Mouse (Mus musculus) forebrain, embryonic 16.5 days (tissue): ENCODE measurements around the gene Zfp260. TPM values are rescaled to one million over a fixed set of nuclear protein-coding genes. Genes with fewer than 3 reads are reported as not detected.
A peak's percentile ranks its signal among the peaks of the same experiment; 100 is the strongest.
"Not testable (repeated sequence)": the region's sequence is repeated elsewhere in the genome, so short reads cannot be mapped to it uniquely, and the experiment has no call there.

Experiments
- ATAC-seq: fragments of 200-750 bp; cut with Nextera tagmentation; 2 replicates; pipeline ENCODE4 v1.8.0; 2017; ENCODE audit warnings: mild to moderate bottlenecking, moderate library complexity
- H3K27ac ChIP-seq: fragments of 300-500 bp; sonication (generic); 2 replicates; pipeline ENCODE4 v1.5.1; 2014; ENCODE audit warnings: low read length, control low read depth
- H3K27me3 ChIP-seq: fragments of 300-500 bp; sonication (generic); replicated peaks from 2 replicates; pipeline ENCODE4 v1.6.1; 2014; ENCODE audit warnings: low read length; ENCODE audit not compliant: control insufficient read depth, insufficient read depth
- H3K36me3 ChIP-seq: fragments of 300-500 bp; sonication (generic); 2 replicates; pipeline ENCODE4 v1.6.1; 2014; ENCODE audit not compliant: control insufficient read depth, insufficient read depth
- H3K4me1 ChIP-seq: fragments of 300-500 bp; sonication (generic); replicated peaks from 2 replicates; pipeline ENCODE4 v1.6.1; 2014; ENCODE audit warnings: low read length; ENCODE audit not compliant: control insufficient read depth, insufficient read depth
- H3K4me2 ChIP-seq: fragments of 300-500 bp; sonication (generic); 2 replicates; pipeline ENCODE4 v1.6.1; 2014; ENCODE audit warnings: mild to moderate bottlenecking, low read length, control low read depth
- H3K4me3 ChIP-seq: fragments of 300-500 bp; sonication (generic); replicated peaks from 2 replicates; pipeline ENCODE4 v1.5.1; 2014; ENCODE audit warnings: mild to moderate bottlenecking, low read length, control low read depth
- H3K9ac ChIP-seq: fragments of 300-500 bp; sonication (generic); replicated peaks from 2 replicates; pipeline ENCODE4 v1.6.1; 2014; ENCODE audit warnings: low read depth, low read length, control low read depth
- H3K9me3 ChIP-seq: fragments of 300-500 bp; sonication (generic); 2 replicates; pipeline ENCODE4 v1.6.1; 2016; ENCODE audit warnings: low read length; ENCODE audit not compliant: control insufficient read depth
- WGBS: fragments of 180-500 bp; shearing (Covaris S2); extraction: QIAGEN DNeasy Blood & Tissue Kit; methylation state at CpG from one replicate; pipeline ENCODE4 v1.1.7; 2014; 5-methylcytosine and 5-hydroxymethylcytosine counted together
- polyA plus RNA-seq: library from polyadenylated mRNA; unstranded; fragments of >200 nt; fragmentation: Nextera tagmentation; extraction: Ambion mirVana; gene quantifications from 2 replicates; pipeline ENCODE4 v1.2.1, GENCODE M21; 2015

The Zfp260 gene
- polyA plus RNA-seq, 1 experiment from 2014 or later: 112 TPM

DNA sequence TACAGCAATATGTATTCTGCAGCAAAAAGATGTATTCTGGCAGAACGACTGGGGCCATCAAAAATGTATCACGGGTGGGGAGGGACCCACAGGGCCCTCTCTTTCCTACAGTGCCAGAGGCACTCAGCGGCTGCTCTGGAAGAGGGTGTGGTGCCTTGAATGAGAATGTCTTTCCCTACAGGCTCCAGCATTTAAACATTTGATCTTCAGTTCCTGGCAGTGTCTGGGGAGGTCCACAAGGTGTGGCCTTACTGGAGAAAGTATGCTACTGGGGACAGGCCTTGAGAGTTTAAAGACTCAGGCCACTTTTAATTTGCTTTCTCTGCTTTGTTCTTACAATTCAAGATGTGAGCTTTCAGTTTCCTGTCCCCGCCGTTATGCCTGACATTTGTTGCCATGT, 21.5 kb downstream of the Zfp260 start:
- Histone ChIP-seq H3K9me3 (0 out of 2 replicates have a peak, but pooled peaks cover 4% of the 10 kb centered on the region), H3K4me3 (no peak overlapping the region), H3K27me3 (no peaks in the 10 kb centered on the region), H3K4me2 (no peak overlapping the region), H3K36me3 (no peaks in the 10 kb centered on the region), H3K4me1 (peaks cover 2% of the 10 kb centered on the region; the same call in 1 of the 2 replicates), H3K27ac (no peak overlapping the region), H3K9ac (no peak overlapping the region)
- WGBS: 97% methylated on average over 5 of the region's 5 CpGs
- ATAC-seq: no peak

DNA sequence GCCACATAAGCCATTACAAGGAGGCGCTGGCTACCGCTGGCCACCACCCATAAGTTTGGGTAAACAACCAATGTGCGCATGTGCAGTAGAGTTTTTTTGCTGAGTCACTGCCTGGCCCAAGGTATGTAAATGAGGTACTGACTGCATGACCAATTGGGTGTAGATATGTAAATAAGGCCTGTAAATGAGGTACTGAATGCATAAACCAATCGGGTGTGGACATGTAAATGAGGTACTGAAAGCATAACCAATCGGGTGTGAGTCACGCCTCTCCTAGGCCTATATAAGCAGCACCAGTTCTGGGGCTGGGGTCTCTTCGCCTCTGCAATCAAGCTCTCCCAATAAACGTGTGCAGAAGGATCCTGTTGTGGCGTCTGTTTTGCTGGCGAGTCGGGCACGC, 23.4 kb downstream of the Zfp260 start:
- not testable (repeated sequence) for H3K4me3 ChIP-seq, H3K4me2 ChIP-seq, H3K9ac ChIP-seq, ATAC-seq, H3K4me1 ChIP-seq, H3K27me3 ChIP-seq, H3K9me3 ChIP-seq, H3K36me3 ChIP-seq, H3K27ac ChIP-seq
- 93% methylated on average over 12 of the region's 12 CpGs for WGBS

DNA sequence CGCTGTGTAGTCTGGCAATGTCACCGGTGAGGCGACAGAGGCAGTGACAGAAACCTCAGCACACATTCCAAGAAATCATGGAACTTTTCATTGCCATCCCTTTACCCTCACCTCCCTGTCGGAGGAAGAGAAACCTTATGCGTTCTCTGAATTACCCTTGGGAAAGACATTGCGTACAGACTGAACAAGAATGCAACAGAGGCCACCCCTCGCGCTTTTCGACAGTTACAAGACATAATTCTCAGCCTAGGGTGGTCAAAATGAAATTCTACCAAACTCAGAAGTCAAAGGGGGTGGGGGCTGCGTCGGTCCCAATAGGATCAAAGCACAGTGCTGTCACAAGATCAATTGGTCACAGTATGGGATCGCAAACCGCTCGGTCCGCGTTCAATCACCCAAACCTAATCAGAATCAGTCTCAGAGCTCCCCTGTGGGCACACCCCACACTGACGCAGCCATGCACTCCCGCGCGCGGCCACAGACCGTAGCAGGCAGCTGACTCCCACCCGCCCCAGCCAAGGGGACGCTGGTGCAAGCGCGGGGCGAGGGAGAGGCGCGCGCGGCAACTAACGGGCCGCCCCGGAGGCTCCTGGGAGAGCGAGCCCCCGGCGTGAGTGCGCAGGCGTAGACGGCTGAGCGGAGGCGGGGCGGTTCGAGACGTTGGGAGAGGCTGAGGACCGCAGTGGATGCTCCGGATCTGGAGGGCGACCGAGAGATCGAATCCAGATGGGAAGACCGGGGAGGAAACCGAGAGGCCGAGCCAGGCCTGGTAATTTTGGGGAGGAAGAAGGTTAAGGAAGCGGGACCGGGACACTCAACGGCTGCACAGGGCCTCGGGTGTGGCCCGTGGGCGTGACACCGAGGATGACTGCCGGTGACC, 27.0 kb downstream of the Zfp260 start, which contains the start of gene Zfp382:
Gene Zfp382 (plus strand): TSS at position 635 of the 880 bp plus-strand sequence.
- Histone ChIP-seq H3K4me1 (peaks cover 12% of the 10 kb centered on the region), H3K4me3 (peak within 1 kb of the TSS; percentile 59), H3K9ac (peak within 1 kb of the TSS; percentile 79), H3K4me2 (peak within 1 kb of the TSS; percentile 65), H3K27ac (peak within 1 kb of the TSS; percentile 74), H3K36me3 (peaks cover 3% of the 10 kb centered on the region; the same call in 1 of the 2 replicates), H3K27me3 (no peaks in the 10 kb centered on the region), H3K9me3 (no peaks in the 10 kb centered on the region)
- peak; percentile 99 for ATAC-seq
- under 1% methylated on average over 61 of the region's 61 CpGs for WGBS

DNA sequence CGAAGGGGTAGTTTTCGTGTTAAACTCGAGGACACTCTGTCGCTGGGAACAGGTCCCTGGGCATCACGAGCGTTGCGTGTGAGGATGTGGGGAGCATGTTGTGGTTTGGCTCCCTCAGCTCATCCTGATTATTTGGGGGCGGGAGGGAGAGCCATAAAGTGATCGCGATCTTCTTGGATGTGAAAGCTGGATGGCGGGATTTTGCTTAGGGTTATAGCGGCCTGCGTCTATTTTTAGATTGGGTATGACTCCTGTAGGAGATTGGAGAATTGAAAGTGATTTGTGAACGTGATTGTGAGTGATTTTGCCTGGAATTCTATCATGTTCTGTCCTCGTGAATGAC, 27.6 kb downstream of the Zfp260 start:
- H3K4me3 ChIP-seq: peak overlapping the region; percentile 59
- H3K27me3 ChIP-seq: no peaks in the 10 kb centered on the region
- H3K4me1 ChIP-seq: peaks cover 12% of the 10 kb centered on the region
- H3K9ac ChIP-seq: peak overlapping the region; percentile 79
- H3K9me3 ChIP-seq: no peaks in the 10 kb centered on the region
- peak overlapping the region; percentile 65 for H3K4me2 ChIP-seq
- H3K27ac ChIP-seq: peak overlapping the region; percentile 74
- ATAC-seq: peak; percentile 26
- H3K36me3 ChIP-seq: peaks cover 7% of the 10 kb centered on the region
- 5% methylated on average over 15 of the region's 15 CpGs for WGBS

- ATAC-seq: no peak
- H3K4me1 ChIP-seq: no peaks in the 10 kb centered on the region
- H3K36me3 ChIP-seq: peaks cover 49% of the 10 kb centered on the region
- H3K9ac ChIP-seq: no peak overlapping the region
- H3K4me3 ChIP-seq: no peak overlapping the region
- WGBS: 97% methylated on average over 8 of the region's 8 CpGs
- H3K27ac ChIP-seq: no peak overlapping the region
- H3K9me3 ChIP-seq: no peaks in the 10 kb centered on the region
- H3K27me3 ChIP-seq: no peaks in the 10 kb centered on the region
- no peak overlapping the region for H3K4me2 ChIP-seq
Observed at GRCm38 (mm10) chr7:30129900-30130299, 35.3 kb downstream of the Zfp260 start.

DNA sequence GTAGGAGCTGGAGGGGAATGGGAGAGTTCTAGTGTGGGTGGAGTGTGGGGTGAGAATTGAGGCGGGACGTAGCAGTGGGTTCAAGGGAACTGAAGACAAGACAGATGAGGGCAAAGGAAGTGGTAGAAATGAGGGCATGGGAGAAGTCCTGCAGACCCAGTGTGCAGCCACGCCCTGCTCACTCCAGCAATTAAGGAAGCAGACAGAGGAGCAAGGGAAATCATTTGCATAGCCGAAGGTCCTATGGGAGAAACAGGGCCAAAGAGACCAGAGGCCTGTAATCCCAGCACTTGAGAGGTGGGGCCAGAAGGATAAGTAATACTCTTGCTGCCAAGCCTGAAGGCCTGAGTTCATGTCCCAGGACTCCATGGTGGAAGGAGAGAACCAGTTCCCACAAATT, 37.8 kb downstream of the Zfp260 start:
- no peak for ATAC-seq
- Histone ChIP-seq H3K4me1 (no peaks in the 10 kb centered on the region), H3K27ac (no peak overlapping the region), H3K36me3 (peaks cover 49% of the 10 kb centered on the region), H3K4me3 (no peak overlapping the region), H3K27me3 (no peaks in the 10 kb centered on the region), H3K9ac (no peak overlapping the region), H3K4me2 (no peak overlapping the region), H3K9me3 (no peaks in the 10 kb centered on the region)
- WGBS: 97% methylated on average over 4 of the region's 4 CpGs

- no peak for ATAC-seq
- 93% methylated on average over 10 of the region's 10 CpGs for WGBS
Observed at GRCm38 (mm10) chr7:30136826-30137225, 42.2 kb downstream of the Zfp260 start.

DNA sequence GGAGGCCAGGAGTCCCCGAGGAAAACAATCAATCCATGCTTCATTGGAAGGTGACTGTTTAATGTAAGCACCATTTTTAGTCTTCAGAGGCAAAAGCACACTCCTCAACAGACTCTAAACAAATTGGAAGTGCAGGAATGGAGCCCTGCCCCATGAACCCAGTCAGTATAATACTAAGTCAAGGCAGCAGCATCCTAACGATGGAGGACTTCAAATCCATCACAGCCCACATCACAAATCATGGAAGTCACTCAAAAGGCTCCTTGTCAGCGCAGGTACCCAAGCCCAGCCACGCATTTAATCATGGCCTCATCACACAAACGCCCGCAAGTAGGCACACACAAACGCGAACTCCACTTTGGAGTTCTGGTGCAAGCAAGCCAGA, 48.6 kb downstream of the Zfp260 start:
- no peaks in the 10 kb centered on the region for H3K36me3 ChIP-seq
- H3K4me1 ChIP-seq: peaks cover 6% of the 10 kb centered on the region; the same call in 1 of the 2 replicates
- ATAC-seq: no peak
- H3K4me2 ChIP-seq: peak overlapping the region; percentile 55
- 0 out of 2 replicates have a peak, but pooled peaks cover 3% of the 10 kb centered on the region for H3K9me3 ChIP-seq
- H3K4me3 ChIP-seq: peak overlapping the region; percentile 61
- H3K9ac ChIP-seq: peak overlapping the region; percentile 72
- peak overlapping the region; percentile 76 for H3K27ac ChIP-seq
- H3K27me3 ChIP-seq: no peaks in the 10 kb centered on the region
- 13% methylated on average over 8 of the region's 8 CpGs for WGBS

More at GRCm38 (mm10) chr7:30136826-30137225, 42.2 kb downstream of the Zfp260 start:
- Histone ChIP-seq H3K4me2 (no peak overlapping the region), H3K4me3 (no peak overlapping the region), H3K36me3 (peaks cover 33% of the 10 kb centered on the region), H3K27me3 (no peaks in the 10 kb centered on the region), H3K9ac (no peak overlapping the region), H3K9me3 (no peaks in the 10 kb centered on the region), H3K27ac (no peak overlapping the region), H3K4me1 (no peaks in the 10 kb centered on the region)

GRCm38 (mm10) chr7:30143555-30144209, 49.1 kb downstream of the Zfp260 start:
- Histone ChIP-seq H3K9me3 (0 out of 2 replicates have a peak, but pooled peaks cover 5% of the 10 kb centered on the region), H3K36me3 (no peaks in the 10 kb centered on the region), H3K27ac (peak overlapping the region; percentile 76), H3K4me2 (peak overlapping the region; percentile 55), H3K4me1 (peaks cover 6% of the 10 kb centered on the region; the same call in 1 of the 2 replicates), H3K9ac (peak overlapping the region; percentile 72), H3K4me3 (peak overlapping the region; percentile 61), H3K27me3 (no peaks in the 10 kb centered on the region)
- peak; percentile 96 for ATAC-seq
- 3% methylated on average over 35 of the region's 35 CpGs for WGBS
